Mouse (Mus musculus) embryonic facial prominence, embryonic 14.5 days (tissue): ENCODE measurements around the gene Igsf9b. TPM values are rescaled to one million over a fixed set of nuclear protein-coding genes. Genes with fewer than 3 reads are reported as not detected.

Source experiments
- ATAC-seq: fragments of 200-750 bp; cut with Nextera tagmentation; 2 replicates; pipeline ENCODE4 v1.8.0; 2017; ENCODE audit warnings: low read depth, moderate number of reproducible peaks, moderate TSS enrichment
- DNase-seq: peaks from one replicate; pipeline ENCODE4 v3.0.0-alpha.2; 2015; ENCODE audit warnings: low spot score
- H3K27ac ChIP-seq: fragments of 300-500 bp; sonication (generic); replicated peaks from 2 replicates; pipeline ENCODE4 v1.5.1; 2014; ENCODE audit warnings: low read depth, mild to moderate bottlenecking, low read length, moderate library complexity
- H3K27me3 ChIP-seq: fragments of 300-500 bp; sonication (generic); replicated peaks from 2 replicates; pipeline ENCODE4 v1.6.1; 2014; ENCODE audit warnings: low read length; ENCODE audit not compliant: control insufficient read depth, insufficient read depth
- H3K36me3 ChIP-seq: fragments of 300-500 bp; sonication (generic); 2 replicates; pipeline ENCODE4 v1.6.1; 2014; ENCODE audit warnings: low read length, mixed read lengths; ENCODE audit not compliant: control insufficient read depth, insufficient read depth
- H3K4me1 ChIP-seq: fragments of 300-500 bp; sonication (generic); 2 replicates; pipeline ENCODE4 v1.6.1; 2014; ENCODE audit warnings: antibody characterized with exemption, low read length; ENCODE audit not compliant: control insufficient read depth, insufficient read depth
- H3K4me2 ChIP-seq: fragments of 300-500 bp; sonication (generic); 2 replicates; pipeline ENCODE4 v1.6.1; 2014; ENCODE audit warnings: low read depth, mild to moderate bottlenecking, low read length, moderate library complexity, mixed read lengths
- H3K4me3 ChIP-seq: fragments of 300-500 bp; sonication (generic); 2 replicates; pipeline ENCODE4 v1.5.1; 2014; ENCODE audit warnings: low read depth, mild to moderate bottlenecking, low read length
- H3K9ac ChIP-seq: fragments of 300-500 bp; sonication (generic); 2 replicates; pipeline ENCODE4 v1.6.1; 2014; ENCODE audit warnings: low read depth, mild to moderate bottlenecking, low read length, moderate library complexity, mixed read lengths
- H3K9me3 ChIP-seq: fragments of 300-500 bp; sonication (generic); 2 replicates; pipeline ENCODE4 v1.6.1; 2016; ENCODE audit warnings: low read length; ENCODE audit not compliant: control insufficient read depth
- WGBS: fragments of 180-500 bp; shearing (Covaris S2); extraction: QIAGEN DNeasy Blood & Tissue Kit; methylation state at CpG from one replicate; pipeline ENCODE4 v1.1.7; 2014; 5-methylcytosine and 5-hydroxymethylcytosine counted together
- polyA plus RNA-seq: library from polyadenylated mRNA; unstranded; fragments of >200 nt; fragmentation: Nextera tagmentation; extraction: Ambion mirVana; gene quantifications from 2 replicates; pipeline ENCODE4 v1.2.1, GENCODE M21; 2014

Igsf9b gene
- polyA plus RNA-seq, 1 experiment from 2014 or later = 3.3 TPM

DNA sequence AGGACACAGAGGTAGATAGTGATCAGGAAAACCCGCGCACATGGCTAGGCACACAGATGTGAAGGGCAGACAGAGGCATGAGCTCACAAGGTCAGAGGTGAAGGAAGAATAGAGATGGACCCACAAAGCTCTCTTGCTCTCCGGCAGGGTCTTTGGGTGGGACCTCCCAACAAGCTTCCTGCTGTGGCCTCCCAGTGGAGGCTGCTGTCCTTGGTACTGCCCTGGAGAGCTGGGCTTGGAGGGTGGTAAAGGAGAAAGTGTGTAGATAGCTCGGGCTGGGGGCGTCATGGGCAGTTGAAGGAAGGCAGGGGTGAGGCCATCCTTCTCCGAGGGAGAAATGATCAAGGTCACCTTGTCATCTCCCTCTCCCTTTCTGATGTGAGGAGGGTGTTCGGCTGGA, 9.0 kb downstream of the Igsf9b start:
- ATAC-seq (0 out of 2 replicates have a peak, but pooled peaks have one; percentile 27), DNase-seq (peak; percentile 51)
- 35% methylated on average over 6 of the region's 7 CpGs for WGBS
- Histone ChIP-seq H3K4me3 (no peak overlapping the region), H3K9ac (no peak overlapping the region), H3K4me1 (0 out of 2 replicates have a peak, but pooled peaks cover 4% of the 10 kb centered on the region), H3K27me3 (no peaks in the 10 kb centered on the region), H3K4me2 (no peak overlapping the region), H3K9me3 (no peaks in the 10 kb centered on the region), H3K27ac (no peak overlapping the region), H3K36me3 (no peaks in the 10 kb centered on the region)

DNA sequence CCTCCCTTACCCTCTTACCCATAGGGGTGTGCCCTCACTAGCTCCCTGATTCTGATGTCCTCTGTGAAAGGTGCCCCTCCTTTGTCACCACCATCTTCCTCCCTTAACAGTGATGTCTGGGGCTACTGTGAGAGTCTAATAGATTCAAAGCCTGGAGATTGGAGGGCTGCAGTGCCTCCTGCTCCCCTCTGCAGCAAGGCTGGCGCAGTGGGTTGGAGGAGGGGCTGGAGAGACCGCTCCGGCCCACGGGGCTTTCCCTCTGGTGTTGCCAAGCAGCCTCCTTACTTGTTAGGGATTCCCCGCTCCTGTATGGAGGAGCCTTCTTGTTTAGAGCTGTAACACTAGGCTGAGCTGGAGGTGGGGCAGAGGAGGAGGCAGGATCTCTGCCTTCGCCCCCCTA, 9.6 kb downstream of the Igsf9b start:
- Histone ChIP-seq H3K4me1 (0 out of 2 replicates have a peak, but pooled peaks cover 4% of the 10 kb centered on the region), H3K4me2 (no peak overlapping the region), H3K27ac (no peak overlapping the region), H3K9ac (no peak overlapping the region), H3K9me3 (no peaks in the 10 kb centered on the region), H3K4me3 (no peak overlapping the region), H3K27me3 (no peaks in the 10 kb centered on the region), H3K36me3 (no peaks in the 10 kb centered on the region)
- DNase-seq (no peak), ATAC-seq (no peak)
- WGBS = 50% methylated on average over 2 of the region's 6 CpGs

- Histone ChIP-seq H3K9me3 (no peaks in the 10 kb centered on the region), H3K36me3 (no peaks in the 10 kb centered on the region), H3K27ac (no peak overlapping the region), H3K4me3 (no peak overlapping the region), H3K27me3 (no peaks in the 10 kb centered on the region), H3K4me2 (no peak overlapping the region), H3K4me1 (no peaks in the 10 kb centered on the region), H3K9ac (no peak overlapping the region)
- ATAC-seq (no peak), DNase-seq (no peak)
- WGBS = 71% methylated on average over 4 of the region's 4 CpGs
Observed at GRCm38 (mm10) chr9:27310005-27310404, 11.0 kb downstream of the Igsf9b start.

- Histone ChIP-seq H3K36me3 (no peaks in the 10 kb centered on the region), H3K27ac (no peak overlapping the region), H3K4me1 (no peaks in the 10 kb centered on the region), H3K9ac (no peak overlapping the region), H3K9me3 (no peaks in the 10 kb centered on the region), H3K27me3 (no peaks in the 10 kb centered on the region), H3K4me3 (no peak overlapping the region), H3K4me2 (no peak overlapping the region)
- ATAC-seq (no peak), DNase-seq (no peak)
- 90% methylated on average over 5 of the region's 5 CpGs for WGBS
Observed at GRCm38 (mm10) chr9:27313427-27313826, 14.4 kb downstream of the Igsf9b start.

DNA sequence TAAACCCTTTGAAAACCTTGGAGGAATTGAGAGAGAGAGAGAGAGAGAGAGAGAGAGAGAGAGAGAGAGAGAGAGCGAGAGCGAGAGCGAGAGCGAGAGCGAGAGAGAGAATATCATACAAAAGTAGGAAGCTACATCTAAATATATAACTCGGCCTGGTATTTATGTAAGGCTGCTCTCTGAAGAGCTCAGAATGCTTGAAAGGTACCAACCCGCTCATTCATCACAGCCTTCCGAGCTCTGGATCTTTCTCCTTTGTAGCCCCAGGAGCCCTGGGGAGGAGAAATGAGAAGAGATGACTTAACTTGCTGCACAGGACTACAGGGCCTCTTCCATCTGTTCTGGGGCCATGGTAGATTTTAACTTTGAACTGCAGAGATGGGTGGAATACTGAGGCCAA, 22.3 kb downstream of the Igsf9b start:
- 92% methylated on average over 8 of the region's 8 CpGs for WGBS
- ATAC-seq (no peak), DNase-seq (no peak)
- H3K9me3 ChIP-seq = no peaks in the 10 kb centered on the region
- no peaks in the 10 kb centered on the region for H3K36me3 ChIP-seq
- no peaks in the 10 kb centered on the region for H3K4me1 ChIP-seq
- H3K27ac ChIP-seq = no peak overlapping the region
- H3K4me3 ChIP-seq = no peak overlapping the region
- H3K9ac ChIP-seq = no peak overlapping the region
- no peaks in the 10 kb centered on the region for H3K27me3 ChIP-seq
- no peak overlapping the region for H3K4me2 ChIP-seq

DNA sequence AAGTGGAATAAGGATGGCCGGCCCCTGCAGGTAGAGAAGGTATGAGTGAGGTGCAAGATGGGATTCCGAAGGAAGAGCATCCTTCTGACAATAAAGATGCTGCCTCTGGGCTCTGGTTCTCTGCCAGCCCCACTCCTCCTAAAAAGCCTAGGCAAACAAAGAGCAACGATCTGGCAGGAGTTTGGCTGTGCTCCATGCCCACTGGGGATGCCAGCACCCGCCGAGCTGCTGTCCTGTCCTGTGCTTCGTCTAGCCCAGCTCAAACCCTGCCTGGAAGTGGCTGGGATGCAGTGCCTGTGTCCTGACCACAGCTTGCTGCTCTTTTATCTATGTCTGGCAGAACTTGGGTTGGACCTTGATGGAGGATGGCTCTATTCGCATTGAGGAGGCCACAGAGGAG, 23.3 kb downstream of the Igsf9b start:
- ATAC-seq (no peak), DNase-seq (no peak)
- H3K4me3 ChIP-seq = no peak overlapping the region
- 82% methylated on average over 7 of the region's 7 CpGs for WGBS
- no peaks in the 10 kb centered on the region for H3K9me3 ChIP-seq
- H3K4me1 ChIP-seq = no peaks in the 10 kb centered on the region
- no peak overlapping the region for H3K9ac ChIP-seq
- no peaks in the 10 kb centered on the region for H3K36me3 ChIP-seq
- H3K4me2 ChIP-seq = no peak overlapping the region
- no peak overlapping the region for H3K27ac ChIP-seq
- no peaks in the 10 kb centered on the region for H3K27me3 ChIP-seq

- H3K9me3 ChIP-seq = no peaks in the 10 kb centered on the region
- no peaks in the 10 kb centered on the region for H3K36me3 ChIP-seq
- 62% methylated on average over 3 of the region's 3 CpGs for WGBS
- H3K27me3 ChIP-seq = no peaks in the 10 kb centered on the region
- no peaks in the 10 kb centered on the region for H3K4me1 ChIP-seq
- no peak for ATAC-seq
- H3K9ac ChIP-seq = no peak overlapping the region
- H3K4me2 ChIP-seq = no peak overlapping the region
- H3K4me3 ChIP-seq = no peak overlapping the region
- DNase-seq = no peak
- H3K27ac ChIP-seq = no peak overlapping the region
Observed at GRCm38 (mm10) chr9:27323412-27323811, 24.4 kb downstream of the Igsf9b start.

DNA sequence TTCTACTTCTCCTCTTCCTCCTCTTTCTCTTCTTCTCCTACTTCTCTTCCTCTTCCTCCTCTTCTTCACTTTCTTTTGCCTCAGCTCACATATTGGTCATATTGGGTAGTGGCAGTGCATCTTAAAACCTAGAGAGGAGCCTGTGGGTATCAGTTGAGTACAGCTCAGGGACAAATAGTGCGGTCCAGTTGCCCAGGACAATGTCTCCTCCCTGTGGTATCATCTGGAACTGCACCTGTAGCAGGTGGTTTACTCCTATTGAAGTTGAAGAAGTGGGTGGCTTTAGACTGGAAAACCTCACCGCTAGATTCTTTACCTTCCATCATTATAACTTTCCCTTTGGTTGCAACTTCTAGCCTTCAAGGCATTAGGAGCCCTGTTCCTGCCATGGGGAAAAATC, 26.9 kb downstream of the Igsf9b start:
- Histone ChIP-seq H3K9ac (no peak overlapping the region), H3K4me3 (no peak overlapping the region), H3K27me3 (no peaks in the 10 kb centered on the region), H3K4me2 (no peak overlapping the region), H3K9me3 (no peaks in the 10 kb centered on the region), H3K4me1 (no peaks in the 10 kb centered on the region), H3K36me3 (no peaks in the 10 kb centered on the region), H3K27ac (no peak overlapping the region)
- WGBS = 56% methylated on average over 2 of the region's 2 CpGs
- peak; percentile 52 for DNase-seq
- no peak for ATAC-seq

DNA sequence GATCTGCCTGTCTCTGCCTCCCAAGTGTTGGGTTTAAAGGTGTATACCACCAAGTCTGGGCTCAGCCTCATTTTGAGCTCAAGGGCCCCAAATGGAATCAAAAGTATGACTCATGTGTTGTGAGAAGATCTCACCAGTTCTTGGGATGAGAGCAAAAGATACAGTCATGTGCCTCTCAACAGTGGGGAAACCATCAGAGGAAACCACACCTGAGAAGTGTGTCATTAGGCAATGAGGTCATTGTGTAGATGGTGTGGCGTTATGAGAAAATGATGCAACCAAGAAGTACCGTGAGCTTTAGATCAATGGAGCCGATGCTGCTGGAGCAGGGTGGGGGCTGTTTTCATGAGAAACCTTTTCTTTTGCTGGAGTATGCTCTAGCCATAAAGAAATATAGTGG, 28.6 kb downstream of the Igsf9b start:
- no peak overlapping the region for H3K4me2 ChIP-seq
- WGBS = 93% methylated on average over 3 of the region's 3 CpGs

More for the DNA sequence above, 28.6 kb downstream of the Igsf9b start:
- no peaks in the 10 kb centered on the region for H3K36me3 ChIP-seq
- no peaks in the 10 kb centered on the region for H3K27me3 ChIP-seq
- no peak overlapping the region for H3K4me3 ChIP-seq
- H3K4me1 ChIP-seq = no peaks in the 10 kb centered on the region
- no peaks in the 10 kb centered on the region for H3K9me3 ChIP-seq
- DNase-seq (no peak), ATAC-seq (no peak)
- no peak overlapping the region for H3K27ac ChIP-seq
- no peak overlapping the region for H3K9ac ChIP-seq
